Mouse (Mus musculus) myocyte (in vitro differentiated cells): Measurements from ENCODE around the gene Kidins220. TPM values are rescaled to one million over a fixed set of nuclear protein-coding genes. Genes with fewer than 3 reads are reported as not detected.

Experiments
- H3K27me3 ChIP-seq: one replicate; pipeline ENCODE4 v1.6.1; 2011; ENCODE audit not compliant: control insufficient read depth, insufficient read depth, insufficient read length
- H3K36me3 ChIP-seq: one replicate; pipeline ENCODE4 v1.6.1; 2011; ENCODE audit not compliant: control insufficient read depth, insufficient read depth
- H3K4me2 ChIP-seq: one replicate; pipeline ENCODE4 v1.6.1; 2011; ENCODE audit warnings: low read depth, control low read depth
- H3K4me3 ChIP-seq: one replicate; pipeline ENCODE4 v1.5.1; 2011; ENCODE audit warnings: mild to moderate bottlenecking, control low read depth, moderate library complexity
- H3K79me2 ChIP-seq: one replicate; pipeline ENCODE4 v1.6.1; 2011; ENCODE audit not compliant: control insufficient read depth, insufficient read depth
- H3ac ChIP-seq: one replicate; pipeline ENCODE4 v1.6.1; 2011; ENCODE audit not compliant: control insufficient read depth, insufficient read length
- CEBPB ChIP-seq: IDR thresholded peaks from 2 replicates; pipeline ENCODE4 v1.6.1; 2011; ENCODE audit warnings: mild to moderate bottlenecking, moderate library complexity; ENCODE audit not compliant: poor library complexity, insufficient read depth, severe bottlenecking
- E2F4 ChIP-seq: IDR thresholded peaks from one replicate; pipeline ENCODE4 v1.6.1; 2011; ENCODE audit warnings: mild to moderate bottlenecking, control low read depth, moderate library complexity; ENCODE audit not compliant: insufficient read depth
- MAX ChIP-seq: IDR thresholded peaks from one replicate; pipeline ENCODE4 v1.6.1; 2011; ENCODE audit warnings: low read depth, mild to moderate bottlenecking, control low read depth
- MYOD1 ChIP-seq, 3 experiments: IDR thresholded peaks; one replicate each; pipeline ENCODE4 v1.6.1; 2011; ENCODE audit warnings: control low read depth in 2 of 3, low read depth in 2 of 3, mild to moderate bottlenecking in 2 of 3, moderate library complexity in 1 of 3; ENCODE audit not compliant: insufficient read length in 2 of 3, control insufficient read depth in 1 of 3
- MYOG ChIP-seq, 3 experiments: IDR thresholded peaks; one replicate each; pipeline ENCODE4 v1.6.1; 2011; ENCODE audit warnings: control low read depth in 2 of 3, low read depth in 2 of 3, mild to moderate bottlenecking in 2 of 3; ENCODE audit not compliant: insufficient read length in 2 of 3, control insufficient read depth in 1 of 3, insufficient read depth in 1 of 3
- POLR2A ChIP-seq: IDR thresholded peaks from one replicate; pipeline ENCODE4 v1.6.1; 2011; ENCODE audit warnings: low read depth, mild to moderate bottlenecking, control low read depth, moderate library complexity; ENCODE audit not compliant: insufficient read length
- POLR2AphosphoS2 ChIP-seq: IDR thresholded peaks from one replicate; pipeline ENCODE4 v1.6.1; 2011; ENCODE audit warnings: low read depth, control low read depth; ENCODE audit not compliant: insufficient read length
- REST ChIP-seq: IDR thresholded peaks from one replicate; pipeline ENCODE4 v1.6.1; 2011; ENCODE audit warnings: mild to moderate bottlenecking, control low read depth, moderate library complexity; ENCODE audit not compliant: insufficient read depth, insufficient read length
- SRF ChIP-seq: IDR thresholded peaks from one replicate; pipeline ENCODE4 v1.6.1; 2011; ENCODE audit warnings: low read depth; ENCODE audit not compliant: control insufficient read depth, insufficient read length
- TCF12 ChIP-seq: IDR thresholded peaks from one replicate; pipeline ENCODE4 v1.6.1; 2011; ENCODE audit warnings: mild to moderate bottlenecking, control low read depth; ENCODE audit not compliant: poor library complexity, insufficient read depth, severe bottlenecking
- TCF3 ChIP-seq: IDR thresholded peaks from one replicate; pipeline ENCODE4 v1.6.1; 2011; ENCODE audit warnings: low read depth, control low read depth; ENCODE audit not compliant: insufficient read length
- USF1 ChIP-seq: IDR thresholded peaks from one replicate; pipeline ENCODE4 v1.6.1; 2011; ENCODE audit warnings: low read depth, mild to moderate bottlenecking, control low read depth, moderate library complexity
- polyA plus RNA-seq: library from polyadenylated mRNA; unstranded; fragments of >200 nt; fragmentation: generic; extraction: Trizol; gene quantifications from one replicate; pipeline ENCODE4 v1.2.1, GENCODE M21; 2012; ENCODE audit warnings: missing spikeins

The Kidins220 gene
- polyA plus RNA-seq, 1 experiment, result 33.3 TPM

GRCm38 (mm10) chr12:25103911-25104310, 129.2 kb downstream of the Kidins220 start:
- TF ChIP-seq MAX (no peak), REST (no peak)
- Histone ChIP-seq H3ac (no peak overlapping the region), H3K79me2 (no peaks in the 10 kb centered on the region), H3K4me2 (no peak overlapping the region), H3K27me3 (no peaks in the 10 kb centered on the region), H3K4me3 (no peak overlapping the region), H3K36me3 (no peaks in the 10 kb centered on the region)

GRCm38 (mm10) chr12:25104541-25104940, 129.8 kb downstream of the Kidins220 start:
- Histone ChIP-seq H3K27me3 (no peaks in the 10 kb centered on the region), H3K79me2 (no peaks in the 10 kb centered on the region), H3K4me3 (no peak overlapping the region), H3K4me2 (no peak overlapping the region), H3K36me3 (no peaks in the 10 kb centered on the region), H3ac (no peak overlapping the region)
- TF ChIP-seq E2F4, result no peak
- TF ChIP-seq POLR2AphosphoS2, result no peak
- no peak for TF ChIP-seq CEBPB
- TF ChIP-seq MAX, result no peak
- no peak for TF ChIP-seq SRF
- TF ChIP-seq REST, result no peak
- no peak for TF ChIP-seq TCF3
- no peak for TF ChIP-seq MYOD1 (IDR thresholded peaks at IDR 0.05; ENCODE audit: control insufficient read depth in 1 of 3, insufficient read length in 2 of 3, low read depth in 2 of 3)

- no peak overlapping the region for H3ac ChIP-seq
- no peaks in the 10 kb centered on the region for H3K36me3 ChIP-seq
- no peaks in the 10 kb centered on the region for H3K79me2 ChIP-seq
- H3K4me2 ChIP-seq, result no peak overlapping the region
- TF ChIP-seq POLR2A (no peak), REST (no peak), SRF (no peak), POLR2AphosphoS2 (no peak), MAX (no peak)
- no peaks in the 10 kb centered on the region for H3K27me3 ChIP-seq
- no peak overlapping the region for H3K4me3 ChIP-seq
These were observed 134.1 kb downstream of the Kidins220 start for GRCm38 (mm10) chr12:25108865-25109264.

GRCm38 (mm10) chr12:25109971-25110681, 135.4 kb downstream of the Kidins220 start:
- Histone ChIP-seq H3ac (no peak overlapping the region), H3K4me3 (no peak overlapping the region), H3K27me3 (no peaks in the 10 kb centered on the region), H3K36me3 (no peaks in the 10 kb centered on the region), H3K79me2 (no peaks in the 10 kb centered on the region), H3K4me2 (peak overlapping the region; percentile 62)
- TF ChIP-seq MYOD1 (IDR thresholded peaks at IDR 0.05; ENCODE audit: control insufficient read depth in 1 of 3, insufficient read length in 2 of 3, low read depth in 2 of 3), result no peak
- TF ChIP-seq TCF12, result no peak
- no peak for TF ChIP-seq POLR2AphosphoS2
- no peak for TF ChIP-seq MYOG (IDR thresholded peaks at IDR 0.05; ENCODE audit: control insufficient read depth in 1 of 3, insufficient read depth in 1 of 3, insufficient read length in 2 of 3, low read depth in 2 of 3)
- no peak for TF ChIP-seq MAX
- TF ChIP-seq REST, result no peak
- no peak for TF ChIP-seq TCF3
- TF ChIP-seq E2F4, result no peak
- TF ChIP-seq USF1, result no peak
- no peak for TF ChIP-seq CEBPB
- TF ChIP-seq POLR2A, result no peak
- no peak for TF ChIP-seq SRF

- Histone ChIP-seq H3K36me3 (no peaks in the 10 kb centered on the region), H3K79me2 (no peaks in the 10 kb centered on the region), H3K27me3 (no peaks in the 10 kb centered on the region), H3K4me3 (no peak overlapping the region), H3K4me2 (peak overlapping the region; percentile 62), H3ac (no peak overlapping the region)
- TF ChIP-seq CEBPB, result no peak
- TF ChIP-seq MYOG (IDR thresholded peaks at IDR 0.05; ENCODE audit: control insufficient read depth in 1 of 3, insufficient read depth in 1 of 3, insufficient read length in 2 of 3, low read depth in 2 of 3), result no peak
- TF ChIP-seq POLR2A, result no peak
- TF ChIP-seq POLR2AphosphoS2, result no peak
- no peak for TF ChIP-seq E2F4
- TF ChIP-seq USF1, result no peak
- TF ChIP-seq MYOD1 (IDR thresholded peaks at IDR 0.05; ENCODE audit: control insufficient read depth in 1 of 3, insufficient read length in 2 of 3, low read depth in 2 of 3), result no peak
- no peak for TF ChIP-seq TCF3
These were observed 136.0 kb downstream of the Kidins220 start for GRCm38 (mm10) chr12:25110682-25111078.

Other genes starting within 250 kb of the Kidins220 start
- gene Mboat2, start 144.0 kb upstream of the Kidins220 start, polyA plus RNA-seq, result 16.9 TPM
- 5.0 TPM for gene Id2, start 122.2 kb downstream of the Kidins220 start, polyA plus RNA-seq